Mouse (Mus musculus) lung, postnatal 0 days (tissue): ENCODE results near the gene Snrnp25. TPM values are rescaled to one million over a fixed set of nuclear protein-coding genes. Genes with fewer than 3 reads are reported as not detected.

Source experiments
- ATAC-seq: fragments of 200-750 bp; cut with Nextera tagmentation; 2 replicates; pipeline ENCODE4 v1.8.0; 2017; ENCODE audit warnings: moderate library complexity
- DNase-seq: peaks from one replicate; pipeline ENCODE4 v3.0.0-alpha.2; 2016; ENCODE audit warnings: low spot score
- H3K27ac ChIP-seq: fragments of 300-500 bp; sonication (generic); 2 replicates; pipeline ENCODE4 v1.5.1; 2014; ENCODE audit warnings: antibody characterized with exemption, mild to moderate bottlenecking, low read length, mixed read lengths
- H3K27me3 ChIP-seq: fragments of 300-500 bp; sonication (generic); replicated peaks from 2 replicates; pipeline ENCODE4 v1.6.1; 2014; ENCODE audit warnings: low read length, mixed read lengths; ENCODE audit not compliant: insufficient read depth
- H3K36me3 ChIP-seq: fragments of 300-500 bp; sonication (generic); 2 replicates; pipeline ENCODE4 v1.6.1; 2014; ENCODE audit warnings: low read length, mixed read lengths; ENCODE audit not compliant: insufficient read depth
- H3K4me1 ChIP-seq: fragments of 300-500 bp; sonication (generic); 2 replicates; pipeline ENCODE4 v1.6.1; 2014; ENCODE audit warnings: antibody characterized with exemption, low read depth, low read length, mixed read lengths; ENCODE audit not compliant: insufficient read depth
- H3K4me2 ChIP-seq: fragments of 300-500 bp; sonication (generic); replicated peaks from 2 replicates; pipeline ENCODE4 v1.6.1; 2014; ENCODE audit warnings: low read depth, mild to moderate bottlenecking, low read length, moderate library complexity, mixed read lengths
- H3K4me3 ChIP-seq: fragments of 300-500 bp; sonication (generic); 2 replicates; pipeline ENCODE4 v1.5.1; 2014; ENCODE audit warnings: low read depth, low read length
- H3K9ac ChIP-seq: fragments of 300-500 bp; sonication (generic); replicated peaks from 2 replicates; pipeline ENCODE4 v1.6.1; 2014; ENCODE audit warnings: low read depth, mild to moderate bottlenecking
- H3K9me3 ChIP-seq: fragments of 300-500 bp; sonication (generic); 2 replicates; pipeline ENCODE4 v1.6.1; 2016; ENCODE audit warnings: low read length, mixed read lengths
- CTCF ChIP-seq: IDR thresholded peaks from 2 replicates; pipeline ENCODE4 v1.5.1; 2016; ENCODE audit warnings: antibody characterized with exemption, mild to moderate bottlenecking
- EP300 ChIP-seq: IDR thresholded peaks from 2 replicates; pipeline ENCODE4 v1.6.1; 2016; ENCODE audit warnings: antibody characterized with exemption, mild to moderate bottlenecking, control low read depth
- WGBS: fragments of 180-500 bp; shearing (Covaris S2); extraction: QIAGEN DNeasy Blood & Tissue Kit; methylation state at CpG from one replicate; pipeline ENCODE4 v1.1.7; 2014; 5-methylcytosine and 5-hydroxymethylcytosine counted together
- polyA plus RNA-seq: library from polyadenylated mRNA; unstranded; fragments of >200 nt; fragmentation: Nextera tagmentation; extraction: Ambion mirVana; gene quantifications from 2 replicates; pipeline ENCODE4 v1.2.1, GENCODE M21; 2015

Snrnp25 gene
- polyA plus RNA-seq = 18.9 and 20.8 TPM in 2 replicates

- Histone ChIP-seq H3K27me3 (no peaks in the 10 kb centered on the region), H3K4me1 (no peaks in the 10 kb centered on the region), H3K4me2 (peak within 1 kb of the TSS; percentile 88), H3K36me3 (peaks cover 13% of the 10 kb centered on the region), H3K9me3 (no peaks in the 10 kb centered on the region), H3K9ac (peak within 1 kb of the TSS; percentile 59), H3K27ac (no peak within 1 kb of the TSS), H3K4me3 (peak within 1 kb of the TSS; percentile 54)
- no peak for TF ChIP-seq EP300
- TF ChIP-seq CTCF = peak; percentile 65
- ATAC-seq (peak; percentile 100), DNase-seq (peak; percentile 99)
- 2% methylated on average over 52 of the region's 52 CpGs for WGBS
These were observed at the start of gene Snrnp25 for GRCm38 (mm10) chr11:32205058-32205873. Gene Snrnp25 (plus strand): TSS chr11:32205415.

DNA sequence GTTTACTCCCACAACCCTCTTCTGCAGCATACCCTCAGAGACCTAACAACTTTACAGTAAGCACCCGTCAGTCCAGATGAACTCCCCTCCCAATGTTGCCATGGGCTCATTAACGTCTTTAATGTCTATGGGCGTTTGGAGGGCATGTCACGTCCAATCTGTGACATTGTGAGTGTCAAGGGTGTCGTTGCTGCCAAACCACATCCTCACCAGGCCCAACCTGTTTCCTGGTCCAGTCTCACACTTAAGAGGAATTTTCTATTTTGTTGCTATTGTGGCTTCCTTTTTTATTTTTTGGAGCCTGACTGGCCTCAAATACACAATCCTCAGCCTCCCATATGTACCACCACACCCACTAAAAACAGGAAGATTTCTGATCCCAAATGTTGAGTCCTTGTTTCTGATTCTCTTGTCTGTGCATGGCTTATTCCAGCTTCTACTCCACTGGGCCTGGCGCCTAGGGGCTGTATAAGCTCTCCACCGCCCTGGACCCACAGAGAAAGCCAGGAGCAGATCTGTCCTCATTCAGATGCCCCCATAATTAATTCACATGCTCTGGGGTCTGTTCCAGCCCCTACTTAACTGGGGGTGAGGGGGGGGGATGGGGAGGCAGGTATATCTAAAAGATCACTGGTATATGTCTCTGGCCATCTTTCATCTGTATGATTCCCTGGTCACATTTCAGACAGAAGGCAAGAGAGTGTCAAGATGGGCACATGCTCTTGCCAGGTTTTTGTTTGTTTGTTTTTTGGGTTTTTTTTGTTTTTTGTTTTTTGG is 48.2 kb upstream of the Snrnp25 start:
- H3K36me3 ChIP-seq = no peaks in the 10 kb centered on the region
- no peak for ATAC-seq
- no peak for TF ChIP-seq EP300
- TF ChIP-seq CTCF = no peak
- H3K4me2 ChIP-seq = no peak overlapping the region
- H3K4me1 ChIP-seq = no peaks in the 10 kb centered on the region
- no peak overlapping the region for H3K27ac ChIP-seq
- no peak overlapping the region for H3K4me3 ChIP-seq
- H3K9ac ChIP-seq = no peak overlapping the region
- H3K27me3 ChIP-seq = no peaks in the 10 kb centered on the region
- H3K9me3 ChIP-seq = no peaks in the 10 kb centered on the region
- no peak for DNase-seq
- WGBS = 71% methylated on average over 7 of the region's 7 CpGs

DNA sequence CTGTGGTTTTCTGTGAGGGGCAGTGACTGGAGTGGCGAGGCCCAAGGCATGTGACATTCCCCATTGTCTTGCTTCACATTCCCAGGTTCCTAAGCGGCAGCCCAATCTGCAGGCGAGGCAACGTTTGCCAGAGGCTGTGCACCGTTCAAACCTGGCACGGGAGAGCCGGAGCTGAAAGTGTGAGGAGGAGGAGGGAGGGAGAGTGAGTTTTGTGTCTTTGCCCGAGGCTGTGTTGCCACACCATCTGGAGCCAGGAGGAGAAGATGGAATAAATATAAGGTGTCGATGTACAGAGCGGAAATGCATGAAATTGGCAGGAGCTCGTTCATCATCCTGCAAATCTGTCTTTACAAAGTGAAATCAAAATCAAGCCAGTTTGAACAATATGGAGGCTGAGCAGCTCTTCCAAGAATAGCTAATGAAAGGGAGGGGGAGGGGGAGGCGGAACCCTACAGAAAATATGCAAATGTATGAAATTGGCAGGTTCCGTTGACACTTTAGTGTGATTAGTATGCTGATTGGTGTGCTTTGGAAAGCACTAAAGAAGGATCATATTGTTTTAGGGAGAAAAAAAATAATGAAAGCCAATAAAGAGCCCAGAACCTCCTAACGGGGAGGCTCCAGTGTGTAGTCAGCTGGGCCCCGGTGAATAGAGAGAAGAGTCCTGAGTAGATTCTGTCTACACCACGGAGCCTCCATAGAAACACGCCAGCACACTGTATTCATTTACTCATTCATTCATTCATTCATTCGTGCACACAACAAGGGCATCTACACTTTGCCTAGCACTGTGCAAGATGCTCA is 47.2 kb upstream of the Snrnp25 start:
- ATAC-seq (no peak), DNase-seq (no peak)
- Histone ChIP-seq H3K4me3 (no peak overlapping the region), H3K27me3 (no peaks in the 10 kb centered on the region), H3K4me1 (no peaks in the 10 kb centered on the region), H3K36me3 (no peaks in the 10 kb centered on the region), H3K4me2 (no peak overlapping the region), H3K9me3 (no peaks in the 10 kb centered on the region), H3K27ac (no peak overlapping the region), H3K9ac (no peak overlapping the region)
- TF ChIP-seq CTCF (no peak), EP300 (no peak)
- WGBS = 60% methylated on average over 18 of the region's 18 CpGs

DNA sequence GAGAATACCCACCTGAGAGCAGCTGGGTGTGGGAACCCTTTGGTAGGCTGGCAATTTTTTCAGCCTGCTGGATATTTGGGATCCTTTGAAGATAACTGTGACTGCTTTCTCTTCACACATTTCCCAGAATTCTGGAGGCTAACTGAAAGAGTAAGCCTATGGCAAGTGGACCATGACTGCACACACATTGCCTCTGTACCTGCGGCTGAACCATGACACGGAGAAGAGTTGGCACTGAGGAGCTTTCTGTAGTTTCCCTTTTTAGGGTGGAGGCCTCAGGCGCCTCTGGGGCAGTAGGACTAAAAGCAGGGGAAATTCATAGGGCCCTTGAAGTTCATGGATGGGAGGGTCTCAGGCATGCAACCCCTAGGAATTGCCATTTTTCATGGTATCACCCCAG is 46.0 kb upstream of the Snrnp25 start:
- H3K4me2 ChIP-seq = no peak overlapping the region
- no peak for DNase-seq
- no peak overlapping the region for H3K9ac ChIP-seq
- no peaks in the 10 kb centered on the region for H3K27me3 ChIP-seq
- ATAC-seq = no peak
- WGBS = 85% methylated on average over 3 of the region's 3 CpGs
- H3K4me3 ChIP-seq = no peak overlapping the region
- H3K36me3 ChIP-seq = no peaks in the 10 kb centered on the region
- no peak for TF ChIP-seq EP300
- no peaks in the 10 kb centered on the region for H3K4me1 ChIP-seq
- no peaks in the 10 kb centered on the region for H3K9me3 ChIP-seq
- no peak overlapping the region for H3K27ac ChIP-seq

- 73% methylated on average over 7 of the region's 7 CpGs for WGBS
These were observed 44.9 kb upstream of the Snrnp25 start for GRCm38 (mm10) chr11:32160341-32160740.

DNA sequence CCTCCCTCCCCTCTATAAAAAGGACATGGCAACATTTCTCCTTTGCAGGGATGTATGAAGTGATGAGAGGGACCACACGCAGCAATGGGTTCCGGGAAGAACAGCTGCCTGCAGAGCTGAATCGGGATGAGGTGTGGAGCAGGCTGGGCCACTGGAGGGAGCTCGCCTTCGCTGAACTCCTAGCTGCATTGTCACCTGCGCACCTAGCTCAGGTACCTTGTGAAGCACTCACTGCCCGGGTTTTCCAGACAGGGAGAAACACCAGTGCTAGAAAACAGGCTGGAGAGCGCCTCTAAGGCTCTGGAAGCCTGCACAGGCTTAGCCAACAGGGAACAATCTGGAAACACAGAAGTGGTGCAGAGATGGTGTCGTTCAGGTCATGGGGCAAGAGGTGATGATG is 43.7 kb upstream of the Snrnp25 start:
- H3K27me3 ChIP-seq = no peaks in the 10 kb centered on the region
- no peaks in the 10 kb centered on the region for H3K4me1 ChIP-seq
- H3K9ac ChIP-seq = no peak overlapping the region
- 0 out of 2 replicates have a peak overlapping the region, but pooled peaks have one; percentile 37 for H3K4me2 ChIP-seq
- H3K4me3 ChIP-seq = no peak overlapping the region
- H3K36me3 ChIP-seq = no peaks in the 10 kb centered on the region
- H3K27ac ChIP-seq = no peak overlapping the region
- WGBS = 3% methylated on average over 9 of the region's 9 CpGs
- peak; percentile 52 for TF ChIP-seq CTCF
- no peak for TF ChIP-seq EP300
- H3K9me3 ChIP-seq = no peaks in the 10 kb centered on the region
- ATAC-seq = peak; percentile 41; the same call in 1 of the 2 replicates
- DNase-seq = peak; percentile 39

More at GRCm38 (mm10) chr11:32160341-32160740, 44.9 kb upstream of the Snrnp25 start:
- TF ChIP-seq EP300 (no peak), CTCF (no peak)
- Histone ChIP-seq H3K27ac (no peak overlapping the region), H3K27me3 (no peaks in the 10 kb centered on the region), H3K4me2 (no peak overlapping the region), H3K4me1 (no peaks in the 10 kb centered on the region), H3K36me3 (no peaks in the 10 kb centered on the region), H3K9ac (no peak overlapping the region), H3K9me3 (no peaks in the 10 kb centered on the region), H3K4me3 (no peak overlapping the region)
- no peak for ATAC-seq
- DNase-seq = no peak
